Mouse (Mus musculus): ENCODE data around the gene Chil3.
A peak's percentile ranks its signal among the peaks of the same experiment; 100 is the strongest.
"Not testable (repeated sequence)": the region's sequence is repeated elsewhere in the genome, so short reads cannot be mapped to it uniquely, and the experiment has no call there.

Gene Chil3

DNA sequence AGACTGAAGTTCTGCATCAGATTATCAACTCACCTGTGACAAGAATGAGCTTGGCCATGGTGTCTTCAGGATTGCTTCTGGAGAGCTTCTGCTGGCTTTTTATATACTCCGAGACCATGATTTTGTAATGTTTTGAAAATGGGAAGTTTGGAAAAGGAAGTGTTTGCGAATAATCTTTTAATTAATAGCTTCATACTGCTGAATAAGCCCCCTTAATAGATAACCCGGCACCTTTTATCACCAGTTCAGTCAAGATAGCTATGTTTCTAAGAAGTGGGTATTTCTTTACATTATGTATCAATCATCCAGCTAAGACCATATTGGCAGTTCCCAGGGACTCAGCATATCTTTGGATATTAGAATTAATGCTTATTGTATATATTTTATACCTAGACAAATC, at the start of gene Chil3:
Gene Chil3 (minus strand): TSS at position 101 of the 400 bp plus-strand sequence.
- DNase-seq, result no peak

DNA sequence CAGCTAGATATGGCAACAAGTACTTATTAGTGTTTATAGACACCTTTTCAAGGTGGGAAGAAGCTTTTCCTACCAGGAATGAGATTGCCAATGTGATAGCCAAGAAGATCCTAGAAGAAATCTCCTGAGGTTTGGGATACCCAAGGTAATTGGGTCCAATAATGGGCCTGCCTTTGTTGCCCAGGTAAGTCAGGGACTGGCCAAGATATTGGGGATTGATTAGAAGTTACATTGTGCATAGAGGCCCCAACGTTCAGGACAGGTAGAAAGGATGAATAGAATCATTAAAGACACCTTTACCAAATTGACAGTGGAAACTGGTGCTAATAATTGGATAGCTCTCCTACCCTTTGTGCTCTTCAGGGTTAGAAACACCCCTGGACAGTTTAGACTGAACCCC, 30.7 kb upstream of the Chil3 start:
- DNase-seq, result not testable (repeated sequence)

DNA sequence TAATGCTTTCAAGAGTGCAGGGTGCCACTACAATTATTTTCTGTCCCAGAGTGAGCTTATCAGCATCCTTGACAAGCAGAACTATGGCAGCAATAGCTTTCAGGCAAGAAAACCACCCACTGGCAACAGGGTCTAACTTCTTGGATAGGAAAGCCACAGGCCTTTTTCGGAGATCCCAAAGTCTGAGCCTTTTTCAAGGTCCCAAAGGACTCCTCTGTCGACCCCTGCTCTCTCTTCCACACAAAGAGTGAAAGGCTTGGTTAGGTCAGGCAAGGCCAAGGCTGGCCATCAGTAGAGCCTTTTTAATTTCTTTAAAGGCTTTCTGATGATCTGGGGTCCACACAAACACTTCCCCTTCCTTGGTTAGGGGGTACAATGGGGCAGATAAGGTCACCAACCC, 29.9 kb upstream of the Chil3 start:
- not testable (repeated sequence) for DNase-seq

DNA sequence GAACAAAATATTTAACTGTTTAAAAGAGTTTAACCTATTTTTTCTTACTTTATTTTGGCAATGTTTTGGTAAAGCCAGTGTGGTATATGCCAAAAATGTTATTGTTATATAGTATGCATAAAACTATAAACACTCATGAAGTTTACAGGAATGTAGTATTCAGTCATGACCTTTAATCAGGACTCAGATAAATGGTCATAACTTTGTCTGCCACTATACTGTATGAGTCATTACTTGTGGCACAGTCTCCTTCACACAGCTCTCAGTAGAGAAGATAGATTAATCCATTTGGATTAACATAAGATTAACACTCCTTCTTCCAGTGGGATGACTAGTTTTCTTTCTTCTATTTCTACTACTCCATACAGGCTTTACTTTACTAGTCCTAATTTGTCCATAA, 28.9 kb upstream of the Chil3 start:
- no peak for DNase-seq

DNA sequence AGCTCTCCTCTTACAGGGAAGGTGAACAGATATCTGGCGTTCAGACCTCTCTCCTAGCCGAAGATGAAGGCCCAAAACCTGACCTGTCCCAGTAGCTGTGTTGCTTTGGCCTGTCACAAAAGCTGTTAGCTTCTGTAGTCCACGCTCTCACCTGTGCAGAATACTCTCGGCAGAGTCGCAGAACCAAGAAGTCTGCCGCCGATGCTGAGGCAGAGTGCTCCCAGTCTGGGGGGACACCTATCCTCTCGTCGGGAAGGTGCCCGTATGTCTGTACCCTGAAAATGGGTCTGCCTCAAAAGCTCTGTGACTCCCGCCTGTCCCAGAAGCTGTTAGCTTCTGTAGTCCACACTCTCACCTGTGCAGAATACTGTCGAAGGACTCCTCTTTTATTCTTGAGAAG, 28.1 kb upstream of the Chil3 start:
- DNase-seq, result no peak

DNA sequence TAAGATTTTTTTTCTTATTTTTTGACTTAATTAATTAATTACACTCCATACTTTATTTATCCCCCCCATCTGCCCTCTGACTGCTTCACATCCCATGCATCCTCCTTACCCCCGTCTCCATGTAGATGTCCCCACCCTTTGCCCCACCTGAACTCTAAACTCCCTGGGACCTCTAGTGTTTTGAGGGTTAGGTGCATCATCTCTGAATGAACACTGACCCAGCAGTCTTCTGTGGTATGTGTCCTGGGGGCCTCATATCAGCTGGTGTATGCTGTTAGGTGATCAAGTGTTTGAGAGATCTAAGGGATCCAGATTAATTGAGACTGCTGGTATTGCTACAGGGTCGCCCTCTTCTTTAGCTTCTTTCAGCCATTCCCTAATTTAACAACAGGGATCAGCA, 20.6 kb upstream of the Chil3 start:
- no peak for DNase-seq

DNA sequence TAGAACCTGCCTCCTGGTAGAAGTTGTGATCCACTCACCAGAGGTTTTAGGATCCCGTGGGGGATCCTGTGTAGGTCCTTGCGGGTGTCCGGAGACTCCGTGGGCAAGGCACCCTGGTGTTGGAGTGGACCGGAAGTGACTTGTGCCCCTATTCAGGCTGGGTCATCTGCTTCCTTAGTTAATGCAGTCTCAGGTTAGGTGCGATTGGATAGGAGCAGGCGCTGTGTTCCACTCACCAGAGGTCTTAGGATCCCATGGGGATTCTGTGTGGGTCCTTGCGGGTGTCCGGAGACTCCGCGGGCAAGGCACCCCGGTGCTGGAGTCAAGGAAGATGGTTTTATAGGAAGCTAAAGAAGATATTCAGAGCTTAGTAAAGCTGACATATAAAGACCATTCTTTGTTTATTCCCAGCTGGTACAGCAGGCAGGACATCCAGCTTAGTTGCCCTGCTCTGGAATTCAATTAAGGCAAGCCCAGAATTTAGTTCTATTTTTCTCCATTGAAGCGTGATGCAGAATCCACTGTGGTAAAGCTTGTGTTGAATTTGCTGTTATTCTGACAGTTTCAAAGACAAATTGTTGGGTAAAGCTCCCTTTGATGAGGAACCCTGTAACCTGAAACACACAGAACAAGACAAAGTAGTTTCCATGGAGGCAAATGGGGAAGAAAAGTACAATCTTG, 10.3 kb upstream of the Chil3 start:
- DNase-seq, result no peak

DNA sequence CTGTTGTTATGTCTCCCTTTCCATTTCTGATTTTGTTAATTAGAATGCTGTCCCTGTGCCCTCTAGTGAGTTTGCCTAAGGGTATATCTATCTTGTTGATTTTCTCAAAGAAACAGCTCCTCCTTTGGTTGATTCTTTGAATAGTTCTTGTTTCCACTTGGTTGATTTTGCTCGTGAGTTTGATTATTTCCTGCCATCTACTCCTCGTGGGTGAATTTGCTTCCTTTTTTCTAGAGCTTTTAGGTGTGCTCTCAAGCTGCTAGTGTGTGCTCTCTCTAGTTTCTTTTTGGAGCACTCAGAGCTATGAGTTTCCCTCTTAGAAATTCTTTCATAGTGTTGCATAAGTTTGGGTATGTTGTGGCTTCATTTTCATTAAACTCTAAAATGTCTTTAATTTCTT, 7.6 kb upstream of the Chil3 start:
- not testable (repeated sequence) for DNase-seq

DNA sequence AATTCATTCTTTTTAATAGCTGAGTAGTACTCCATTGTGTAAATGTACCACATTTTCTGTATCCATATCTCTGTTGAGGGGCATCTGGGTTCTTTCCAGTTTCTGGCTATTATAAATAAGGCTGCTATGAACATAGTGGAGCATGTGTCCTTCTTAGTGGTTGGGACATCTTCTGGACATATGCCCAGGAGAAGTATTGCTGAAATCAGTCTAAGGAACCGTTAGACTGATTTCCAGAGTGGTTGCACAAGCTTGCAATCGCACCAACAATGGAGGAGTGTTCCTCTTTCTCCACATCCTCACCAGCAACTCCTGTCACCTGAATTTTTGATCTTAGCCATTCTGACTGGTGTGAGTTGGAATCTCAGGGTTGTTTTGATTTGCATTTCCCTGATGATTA, 5.1 kb upstream of the Chil3 start:
- not testable (repeated sequence) for DNase-seq

DNA sequence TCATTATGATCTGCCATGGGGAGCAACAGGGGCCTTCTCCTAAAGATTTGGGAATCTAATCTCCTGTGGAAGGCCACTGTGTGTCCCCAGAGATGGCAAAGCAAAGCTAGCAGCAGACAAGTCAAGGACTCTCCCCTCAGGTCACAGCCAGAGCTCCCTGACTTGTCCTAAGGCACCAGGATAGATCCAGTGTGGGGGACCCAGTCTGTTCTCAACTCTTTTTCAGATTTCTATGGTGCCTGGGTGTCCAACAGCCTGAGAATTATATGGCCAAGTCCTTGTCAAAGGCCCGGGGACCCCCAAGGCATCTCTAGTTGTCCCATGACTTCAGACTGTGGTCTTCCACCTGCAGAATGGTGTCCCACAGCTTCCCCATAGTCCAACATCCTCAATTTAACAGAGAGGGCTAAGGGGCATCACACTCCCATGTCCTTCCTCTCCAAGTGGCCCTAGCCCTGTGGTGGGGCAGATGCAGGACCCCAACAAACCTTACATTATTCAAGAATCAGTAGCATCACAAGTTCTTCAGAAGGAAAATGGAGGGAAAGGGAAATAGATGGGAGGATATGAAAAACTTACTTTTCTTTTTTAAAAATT, 3.9 kb upstream of the Chil3 start:
- DNase-seq, result no peak

DNA sequence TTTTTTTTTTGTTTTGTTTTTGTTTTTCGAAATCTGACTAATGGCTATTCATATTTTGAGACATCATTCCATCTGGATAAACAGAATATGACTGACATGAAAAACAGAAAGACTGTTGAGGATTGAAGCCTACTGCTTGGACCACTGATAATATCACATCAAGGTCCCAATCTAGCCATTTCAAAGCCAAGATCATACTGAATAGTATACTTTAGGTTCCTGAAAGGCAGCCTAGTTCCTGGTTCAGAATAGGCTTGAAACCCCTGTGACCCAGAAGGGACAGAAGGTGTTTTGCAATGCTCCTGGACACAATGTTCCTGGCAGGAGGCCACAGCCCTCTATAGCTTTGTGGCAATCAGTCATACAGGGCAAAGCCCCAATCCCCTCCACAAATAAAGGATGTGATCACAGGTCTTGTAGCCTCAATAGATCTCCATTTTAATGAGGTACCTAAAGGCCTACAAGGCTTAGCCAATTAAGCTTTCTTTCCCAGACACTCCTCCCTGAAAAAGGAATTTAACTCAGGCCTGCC, 3.2 kb upstream of the Chil3 start:
- DNase-seq, result no peak

DNA sequence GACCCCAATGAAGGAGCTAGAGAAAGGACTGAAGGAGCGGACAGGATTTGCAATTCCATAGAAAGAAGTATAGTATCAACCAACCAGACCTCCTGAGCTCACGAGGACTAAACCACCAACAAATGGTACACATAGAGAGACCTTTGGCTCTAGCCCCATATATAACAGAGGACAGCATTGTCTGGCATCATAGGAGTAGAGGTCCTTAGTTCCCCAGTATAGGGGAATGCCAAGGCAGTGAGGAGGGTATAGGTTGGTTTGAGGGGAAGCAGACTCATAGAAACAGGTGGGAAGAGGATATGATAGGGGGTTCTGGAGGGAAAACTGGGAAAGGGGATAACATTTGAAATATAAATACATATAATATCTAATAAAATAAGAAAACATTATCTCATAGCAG, 13.0 kb downstream of the Chil3 start:
- DNase-seq, result no peak

DNA sequence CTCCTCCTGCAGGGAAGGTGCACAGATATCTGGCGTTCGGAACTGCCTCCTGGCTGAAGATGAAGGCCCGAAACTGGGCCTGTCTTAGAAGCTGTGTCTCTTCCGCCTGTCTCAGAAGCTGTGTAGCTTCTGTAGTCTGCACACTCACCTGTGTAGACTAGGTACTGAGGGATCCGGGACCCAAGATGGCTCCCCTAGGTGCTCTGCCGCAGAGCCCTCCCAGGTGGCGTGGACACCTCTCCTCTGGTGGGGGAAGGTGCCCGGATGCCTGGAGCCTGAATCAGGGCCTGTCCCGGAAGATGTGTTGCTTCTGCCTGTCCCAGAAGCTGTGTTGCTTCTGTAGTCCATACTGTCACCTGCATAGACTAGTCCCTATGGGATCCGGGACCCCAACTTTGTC, 23.3 kb downstream of the Chil3 start:
- no peak for DNase-seq

DNA sequence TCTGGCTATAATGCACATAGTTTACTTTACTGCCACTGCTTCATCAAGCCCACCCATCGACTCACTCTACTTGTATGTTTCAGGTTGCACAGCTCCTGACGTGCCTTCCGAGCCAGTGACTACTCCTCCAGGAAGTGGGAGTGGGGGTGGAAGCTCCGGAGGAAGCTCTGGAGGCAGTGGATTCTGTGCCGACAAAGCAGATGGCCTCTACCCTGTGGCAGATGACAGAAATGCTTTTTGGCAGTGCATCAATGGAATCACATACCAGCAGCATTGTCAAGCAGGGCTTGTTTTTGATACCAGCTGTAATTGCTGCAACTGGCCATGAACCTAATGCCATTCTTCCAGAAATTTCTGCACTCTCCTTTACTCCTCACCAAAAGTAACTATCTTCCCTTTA, 35.7 kb downstream of the Chil3 start:
- DNase-seq, result peak; percentile 97

DNA sequence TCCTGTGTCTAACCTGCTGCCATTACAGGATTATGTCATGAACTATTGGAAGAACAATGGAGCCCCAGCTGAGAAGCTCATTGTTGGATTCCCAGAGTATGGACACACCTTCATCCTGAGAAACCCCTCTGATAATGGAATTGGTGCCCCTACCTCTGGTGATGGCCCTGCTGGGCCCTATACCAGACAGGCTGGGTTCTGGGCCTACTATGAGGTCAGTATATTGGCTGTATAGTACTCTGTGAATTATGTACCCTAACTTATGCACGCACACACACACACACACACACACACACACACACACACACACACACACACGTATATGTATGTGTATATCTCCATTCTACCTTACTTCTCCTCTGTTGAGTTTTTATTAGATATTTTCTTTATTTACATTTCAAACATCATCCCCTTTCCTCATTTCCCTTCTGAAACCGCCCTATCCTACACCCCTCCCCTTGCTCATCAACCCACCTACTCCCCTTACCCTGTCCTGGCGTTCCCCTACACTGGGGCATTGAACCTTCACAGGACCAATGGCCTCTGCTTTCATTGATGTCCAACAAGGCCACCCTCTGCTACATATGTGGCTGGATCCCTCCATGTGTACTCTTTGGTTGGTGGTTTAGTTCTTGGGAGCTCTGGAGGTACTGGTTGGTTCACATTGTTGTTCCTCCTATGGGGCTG, 38.4 kb downstream of the Chil3 start:
- no peak for DNase-seq

DNA sequence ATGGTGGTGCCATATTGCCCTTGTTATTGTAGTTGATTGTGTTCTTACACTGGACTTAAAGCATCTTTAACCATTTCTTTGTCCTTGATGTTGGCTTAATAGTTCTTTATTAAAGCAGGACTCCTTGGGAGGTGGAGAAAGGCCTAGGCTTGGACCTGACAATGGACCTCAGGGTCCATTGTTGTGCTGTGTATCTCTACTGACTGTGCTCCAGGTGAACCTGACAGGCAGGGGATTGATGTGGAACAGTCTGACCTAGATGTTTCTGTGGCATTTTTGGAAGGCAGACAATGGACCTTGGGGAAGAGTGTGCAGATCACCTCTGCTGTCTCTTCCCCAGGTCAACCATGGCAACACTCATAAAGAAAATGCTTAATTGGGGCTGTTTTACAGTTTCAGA, 40.4 kb downstream of the Chil3 start:
- no peak for DNase-seq

DNA sequence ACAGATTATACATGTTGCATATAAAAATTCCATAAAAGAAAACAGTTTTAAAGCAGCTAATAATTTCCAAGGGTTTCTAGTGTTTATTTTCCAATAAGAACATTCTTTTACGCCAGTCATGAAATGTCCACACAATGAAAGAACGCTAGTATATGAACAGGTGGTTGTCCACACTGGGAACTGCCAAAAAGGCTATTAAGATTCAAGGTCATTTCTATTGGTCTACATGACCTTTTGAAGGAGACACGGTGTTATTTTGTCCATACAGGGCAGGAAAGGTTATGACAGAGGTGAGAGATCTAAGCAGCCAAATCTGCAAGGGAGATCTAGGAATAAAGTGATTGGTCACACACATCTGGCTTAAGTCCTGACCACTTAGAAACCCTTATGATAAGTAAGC, 54.4 kb downstream of the Chil3 start, which contains the start of gene Chia1:
Gene Chia1 (plus strand): TSS at position 301 of the 400 bp plus-strand sequence.
- no peak for DNase-seq
